Mouse (Mus musculus) Patski (cell line): ENCODE results near the gene Klf13. TPM values are rescaled to one million over a fixed set of nuclear protein-coding genes. Genes with fewer than 3 reads are reported as not detected.

Experiments
- ATAC-seq: fragments of 100-300 bp; one replicate; pipeline ENCODE4 v1.8.0; 2021
- CTCF ChIA-PET: fragments of 350-600 bp; sonication (Branson Sonifier 250); formaldehyde crosslinking; loops from one replicate; lab custom pipeline; 2022; ENCODE audit warnings: inconsistent platforms; lab: Charles Lee
- POLR2A ChIA-PET: fragments of 350-600 bp; sonication (Branson Sonifier 250); formaldehyde crosslinking; loops from one replicate; lab custom pipeline; 2022; ENCODE audit warnings: antibody characterized with exemption, inconsistent platforms; lab: Charles Lee
- DNase-seq: peaks from one replicate; pipeline ENCODE4 v3.0.0-alpha.2; 2011; ENCODE audit warnings: low read depth, low spot score
- H3K27me3 ChIP-seq: fragments of 371-371 bp; one replicate; pipeline ENCODE4 v1.5.1; 2021
- CTCF ChIP-seq: fragments of 100-300 bp; IDR thresholded peaks from one replicate; pipeline ENCODE4 v1.5.1; 2021
- in situ Hi-C: fragments of 300-500 bp; cut with MboI; formaldehyde crosslinking; loops from 3 replicates; pipeline ENCODE4 v1.11.1; 2018; ENCODE audit warnings: low pct_unique_long_range_greater_than_20kb, mixed read lengths
- polyA plus RNA-seq: library from polyadenylated mRNA; unstranded; gene quantifications from one replicate; pipeline ENCODE4 v1.2.3, GENCODE M21; 2021

Gene Klf13
- polyA plus RNA-seq, 1 experiment from 2014 or later, result 20.0 TPM

DNA sequence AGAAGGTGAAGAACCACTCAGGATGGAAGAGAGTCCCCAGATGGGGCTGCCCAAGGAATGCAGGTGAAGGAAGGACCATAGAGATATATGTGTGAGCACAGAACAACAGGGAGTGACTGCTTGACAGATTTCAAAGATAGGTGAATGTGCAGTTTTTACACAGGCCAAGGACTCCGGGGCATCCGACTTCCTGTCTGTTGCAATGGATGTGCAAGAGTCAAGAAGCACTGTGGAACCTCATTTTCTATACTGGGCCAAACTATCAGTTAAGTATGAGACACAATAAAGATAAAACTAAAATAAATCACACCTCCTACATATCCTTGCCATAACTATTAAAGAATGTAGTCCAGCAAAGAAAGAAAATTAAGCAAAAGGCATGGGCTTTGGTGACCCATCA lies 62.1 kb downstream of the Klf13 start:
- in situ Hi-C loops, result no loop called here
- CTCF ChIA-PET, result interaction anchor here (0.7 kb wide), 1 partner anchor 15 kb away, joined by 3 read pairs; no protein-coding TSS in a partner anchor
- no peaks in the 10 kb centered on the region for H3K27me3 ChIP-seq
- ATAC-seq, result no peak
- no peak for DNase-seq
- TF ChIP-seq CTCF, result no peak
- POLR2A ChIA-PET, result no interaction called here

DNA sequence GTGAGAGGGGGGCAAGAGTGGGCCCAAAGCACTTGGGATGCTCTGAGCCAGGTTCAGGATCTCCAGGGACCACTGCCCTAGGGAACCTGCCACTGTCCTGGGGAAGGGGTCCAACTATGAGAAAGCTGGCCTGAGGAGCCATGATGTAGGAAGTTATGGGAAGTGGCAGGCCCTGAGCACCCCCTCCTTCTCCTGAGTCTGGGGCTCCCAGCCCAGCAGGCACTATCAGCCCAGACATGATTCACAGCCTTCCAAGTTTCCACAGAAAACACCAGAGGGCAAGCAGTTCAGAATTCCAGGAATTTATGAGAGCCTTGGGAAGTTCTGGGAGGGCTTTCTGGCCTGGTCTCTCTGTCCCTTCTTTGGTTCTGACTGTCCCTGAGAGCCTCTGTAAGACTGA lies 63.0 kb downstream of the Klf13 start:
- POLR2A ChIA-PET, result no interaction called here
- no peaks in the 10 kb centered on the region for H3K27me3 ChIP-seq
- in situ Hi-C loops, result no loop called here
- peak; percentile 21 for ATAC-seq
- CTCF ChIA-PET, result no interaction called here
- no peak for TF ChIP-seq CTCF
- no peak for DNase-seq

DNA sequence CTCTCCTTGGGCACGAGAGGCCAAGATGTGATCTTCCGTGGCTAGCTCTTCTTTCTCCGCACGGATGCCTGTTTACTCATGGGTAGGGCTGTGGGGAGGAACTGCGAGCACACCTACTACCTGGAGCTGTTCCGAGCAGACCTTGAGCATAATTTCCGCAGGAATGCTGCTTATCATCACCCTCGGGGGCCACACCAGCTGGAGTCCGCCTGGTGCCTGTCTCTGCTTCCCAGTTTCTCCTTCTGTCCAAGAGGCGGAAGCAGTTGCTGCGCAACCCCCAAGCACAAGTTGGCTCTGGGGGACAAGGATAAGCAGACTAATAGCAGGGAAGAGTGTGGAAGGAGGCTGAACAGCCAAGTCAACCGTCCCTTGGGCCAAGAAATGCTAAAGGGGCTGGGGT lies 64.8 kb downstream of the Klf13 start:
- TF ChIP-seq CTCF, result no peak
- ATAC-seq (no peak), DNase-seq (no peak)
- ChIA-PET POLR2A (no interaction called here), CTCF (interaction anchor here (1.2 kb wide), 1 partner anchor 40 kb away, joined by 3 read pairs; no protein-coding TSS in a partner anchor)
- in situ Hi-C loops, result no loop called here
- no peaks in the 10 kb centered on the region for H3K27me3 ChIP-seq

DNA sequence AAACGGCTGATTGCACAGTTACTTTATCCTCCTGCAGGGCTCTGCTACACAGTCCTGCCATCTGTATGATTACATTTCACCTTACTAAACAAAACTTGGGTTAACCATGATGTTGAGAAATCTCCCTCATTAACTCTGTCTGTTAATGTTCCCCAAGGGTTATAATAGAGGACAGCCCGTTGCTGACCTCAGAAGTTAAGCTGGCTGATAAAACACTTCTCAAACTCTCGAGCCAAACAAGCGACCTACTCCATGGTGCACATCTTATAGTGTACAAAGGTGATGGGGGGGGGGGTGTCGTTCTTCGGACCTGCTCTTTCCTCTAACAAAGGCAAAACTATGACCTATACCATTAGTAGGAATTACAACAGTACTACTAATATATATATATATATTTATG lies 67.0 kb downstream of the Klf13 start:
- ATAC-seq, result no peak
- ChIA-PET POLR2A (no interaction called here), CTCF (no interaction called here)
- no peak for TF ChIP-seq CTCF
- in situ Hi-C loops, result no loop called here
- no peak for DNase-seq
- no peaks in the 10 kb centered on the region for H3K27me3 ChIP-seq

DNA sequence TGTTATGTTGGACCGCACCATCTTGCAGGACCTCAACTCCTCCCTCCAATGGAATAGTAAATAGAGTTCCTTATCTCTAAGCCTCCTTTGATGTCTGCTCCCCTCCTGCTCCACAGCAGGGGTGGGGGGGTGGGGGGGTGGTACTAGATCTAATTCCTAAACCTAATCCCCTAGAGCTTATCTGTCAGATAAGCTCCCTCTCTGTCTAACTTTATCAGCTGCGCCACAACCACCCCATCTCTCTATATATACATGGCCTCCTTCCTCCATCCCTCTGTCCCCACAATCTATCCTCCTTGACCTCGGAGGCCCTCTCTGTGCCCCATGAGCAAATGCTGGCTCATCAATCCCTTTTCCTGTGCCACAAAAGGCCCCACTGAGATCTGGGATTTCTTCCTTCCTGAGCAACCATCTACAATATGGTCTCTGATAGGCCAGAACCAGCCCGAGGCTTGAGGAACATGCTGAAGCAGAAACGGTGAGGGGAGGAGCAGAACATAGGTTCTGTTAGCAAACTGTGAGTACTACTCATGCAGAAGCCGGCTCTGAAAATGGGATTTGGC lies 70.3 kb downstream of the Klf13 start:
- no peaks in the 10 kb centered on the region for H3K27me3 ChIP-seq
- no peak for TF ChIP-seq CTCF
- CTCF ChIA-PET, result interaction anchor here (1.3 kb wide), 1 partner anchor 13 kb away, joined by 3 read pairs; no protein-coding TSS in a partner anchor
- POLR2A ChIA-PET, result no interaction called here
- DNase-seq, result no peak
- in situ Hi-C loops, result no loop called here
- no peak for ATAC-seq

DNA sequence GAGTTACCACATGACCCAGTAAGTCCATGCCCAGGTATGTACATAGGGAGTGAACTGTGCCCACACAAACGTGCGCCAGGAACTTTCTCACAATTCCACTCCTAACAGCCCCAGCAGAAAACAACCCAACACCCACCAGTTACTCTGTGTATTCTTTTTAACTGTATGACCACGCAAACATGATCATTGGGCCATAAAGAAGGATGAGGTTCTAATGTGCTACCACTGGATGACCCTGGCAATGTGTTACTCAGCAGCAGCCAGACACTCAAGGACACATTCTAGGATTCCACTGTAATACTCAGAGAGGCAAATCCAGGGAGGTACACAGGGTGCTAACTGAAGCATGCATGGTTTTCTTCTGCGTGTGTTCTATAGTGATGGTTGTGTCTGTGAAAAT lies 72.8 kb downstream of the Klf13 start:
- in situ Hi-C loops, result no loop called here

DNA sequence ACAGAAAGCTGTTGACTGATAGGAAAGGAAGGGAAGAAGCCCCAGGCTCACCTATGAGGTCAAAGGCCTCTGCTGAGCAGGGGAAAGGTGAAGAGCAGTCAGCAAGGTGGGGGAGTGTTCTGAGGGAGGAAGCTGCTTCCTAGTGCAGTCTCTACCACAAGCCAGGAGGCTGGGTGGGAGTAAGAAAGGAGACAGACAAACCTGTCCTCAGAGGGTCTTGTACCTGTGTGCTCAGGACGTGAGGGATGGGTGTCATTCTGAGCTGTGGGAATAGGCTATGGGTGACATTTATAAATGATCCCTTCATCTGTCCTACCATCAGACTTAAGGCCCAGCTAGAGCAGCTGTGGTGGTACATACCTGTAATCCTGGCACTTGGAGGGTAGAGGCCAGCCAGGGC lies 75.7 kb downstream of the Klf13 start:
- H3K27me3 ChIP-seq, result no peaks in the 10 kb centered on the region
- no peak for ATAC-seq
- ChIA-PET POLR2A (no interaction called here), CTCF (no interaction called here)
- in situ Hi-C loops, result no loop called here
- TF ChIP-seq CTCF, result no peak
- DNase-seq, result no peak

More for the DNA sequence above, 72.8 kb downstream of the Klf13 start:
- no peak for DNase-seq
- no peak for TF ChIP-seq CTCF
- ChIA-PET POLR2A (no interaction called here), CTCF (no interaction called here)
- ATAC-seq, result no peak
- H3K27me3 ChIP-seq, result no peaks in the 10 kb centered on the region

DNA sequence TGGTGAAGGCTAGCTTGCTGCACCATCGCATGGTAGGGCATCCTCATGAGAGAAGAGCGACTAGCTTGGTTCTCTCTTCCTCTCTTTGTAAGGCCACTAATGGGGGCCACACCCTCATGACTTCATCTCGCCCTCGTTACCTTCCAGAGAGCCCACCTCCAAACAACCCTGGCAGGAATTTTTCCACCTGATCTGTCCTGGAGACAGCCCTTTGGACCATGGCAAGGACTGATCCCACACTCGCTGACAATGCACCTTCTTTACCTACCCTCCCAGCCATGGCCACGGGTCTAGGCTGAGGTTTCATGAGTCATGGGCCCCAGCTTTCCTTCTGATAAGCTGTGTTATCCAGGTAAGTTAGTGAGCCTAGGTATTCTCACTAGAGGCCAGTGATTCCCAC lies 77.6 kb downstream of the Klf13 start:
- TF ChIP-seq CTCF, result no peak
- in situ Hi-C loops, result no loop called here
- H3K27me3 ChIP-seq, result no peaks in the 10 kb centered on the region
- DNase-seq (no peak), ATAC-seq (no peak)
- ChIA-PET CTCF (interaction anchor here (1.3 to 1.4 kb wide), 2 partner anchors 16 to 24 kb away, joined by 3 read pairs; no protein-coding TSS in a partner anchor), POLR2A (interaction anchor here (1.7 kb wide), 1 partner anchor 69 kb away, joined by 4 read pairs; no protein-coding TSS in a partner anchor)

DNA sequence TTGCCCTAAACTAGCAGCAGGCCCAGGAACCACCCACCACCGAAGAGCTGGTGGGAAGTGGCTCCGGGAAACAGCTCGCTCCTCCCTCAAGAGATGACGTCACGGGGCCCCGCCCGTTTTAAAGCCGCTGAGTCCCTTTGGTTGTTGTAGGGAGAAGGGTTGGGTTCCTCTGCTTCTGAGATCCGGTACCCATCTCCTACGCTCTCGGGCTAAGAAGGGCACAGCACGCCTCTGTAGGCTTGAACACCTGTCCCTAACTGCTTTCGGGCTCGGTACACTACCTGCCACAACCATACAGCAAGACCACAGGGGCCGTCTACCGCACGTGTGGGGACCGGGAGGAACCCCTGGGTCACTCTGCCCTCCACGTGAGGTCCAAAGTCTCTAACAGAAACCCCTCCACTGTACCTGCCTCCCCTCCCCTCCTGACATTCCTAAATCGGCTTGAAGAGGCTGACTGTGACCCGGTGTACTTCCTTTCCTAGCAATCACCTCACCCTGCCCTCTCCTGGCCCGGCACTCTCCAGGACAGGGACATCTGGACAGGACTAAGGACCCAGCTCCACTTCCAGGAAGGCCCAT lies 80.1 kb downstream of the Klf13 start:
- POLR2A ChIA-PET, result no interaction called here
- in situ Hi-C loops, result loop anchor here (5.0 to 10.0 kb wide), 4 partner anchors 69 to 296 kb away; partner anchors contain the start of gene Trpm1
- ATAC-seq, result no peak
- CTCF ChIA-PET, result no interaction called here
- no peak for DNase-seq
- TF ChIP-seq CTCF, result no peak
- H3K27me3 ChIP-seq, result no peaks in the 10 kb centered on the region

DNA sequence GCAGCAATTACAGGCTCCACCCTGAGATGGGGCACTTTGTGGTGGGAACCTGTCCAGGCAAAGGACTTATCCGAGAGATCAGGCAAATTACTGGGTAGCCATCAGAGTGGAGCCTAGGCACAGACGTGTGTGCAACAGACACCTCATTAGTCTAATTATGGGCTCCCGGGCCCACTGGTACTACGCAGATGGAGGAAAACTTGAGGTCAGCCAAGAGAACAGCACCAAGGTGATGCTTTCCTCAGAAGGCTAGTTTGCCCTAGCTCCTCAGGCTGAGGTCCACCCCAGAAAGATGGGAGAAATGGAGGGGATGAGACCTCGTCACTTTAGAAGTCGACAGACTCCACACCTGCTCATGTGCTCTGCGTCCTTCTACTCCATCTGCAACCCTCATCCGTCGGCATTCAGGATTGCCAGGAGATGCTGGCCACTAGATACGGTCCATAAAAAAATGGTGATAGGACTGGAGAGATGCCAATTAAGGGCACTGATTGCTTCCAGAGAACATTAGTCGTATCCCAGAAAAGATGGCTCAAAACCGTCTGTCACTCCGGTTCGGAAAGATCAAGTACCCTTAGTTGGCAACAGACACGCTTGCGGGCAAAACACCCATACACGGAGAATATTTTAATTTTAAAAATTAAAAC lies 80.8 kb downstream of the Klf13 start:
- H3K27me3 ChIP-seq, result no peaks in the 10 kb centered on the region
- no peak for ATAC-seq
- TF ChIP-seq CTCF, result no peak
- in situ Hi-C loops, result loop anchor here (5.0 to 10.0 kb wide), 4 partner anchors 69 to 297 kb away; partner anchors contain the start of gene Trpm1
- ChIA-PET POLR2A (interaction anchor here (1.0 kb wide), 1 partner anchor 30 kb away, joined by 4 read pairs; no protein-coding TSS in a partner anchor), CTCF (no interaction called here)
- no peak for DNase-seq

DNA sequence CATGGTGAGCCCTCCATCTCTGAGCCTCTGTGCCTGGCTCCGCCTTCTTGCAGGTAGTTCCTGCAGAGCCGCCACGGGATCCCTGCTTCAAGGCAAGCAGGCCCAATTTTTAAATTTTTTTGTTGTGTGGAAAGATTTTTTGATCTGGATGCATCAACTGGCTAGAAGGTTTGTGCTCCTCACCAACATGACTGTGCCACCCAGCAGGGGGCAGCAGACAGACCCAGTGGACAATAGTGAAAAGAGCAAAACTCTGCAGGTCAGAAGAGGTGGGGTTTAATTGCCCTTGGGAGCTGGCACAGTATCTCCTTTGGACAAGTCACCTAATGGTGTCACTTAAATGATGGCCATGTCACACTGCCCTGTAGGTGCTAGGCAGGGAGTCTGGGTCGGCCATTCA lies 83.4 kb downstream of the Klf13 start:
- no peak for DNase-seq
- H3K27me3 ChIP-seq, result no peaks in the 10 kb centered on the region
- ChIA-PET CTCF (interaction anchor here (0.7 to 2.8 kb wide), 11 partner anchors 12 to 300 kb away, joined by 3 to 8 read pairs (median 3); no protein-coding TSS in a partner anchor), POLR2A (interaction anchor here (1.3 kb wide), 1 partner anchor 82 kb away, joined by 6 read pairs; no protein-coding TSS in a partner anchor)
- no peak for TF ChIP-seq CTCF
- ATAC-seq, result no peak
- in situ Hi-C loops, result loop anchor here (5.0 to 10.0 kb wide), 4 partner anchors 72 to 300 kb away; partner anchors contain the start of gene Trpm1
